Mouse (Mus musculus) ES-CJ7 (cell line): ENCODE measurements around the gene Cnga1.
"Not testable (repeated sequence)": the region's sequence is repeated elsewhere in the genome, so short reads cannot be mapped to it uniquely, and the experiment has no call there.

ENCODE experiments used
- DNase-seq: peaks from one replicate; pipeline ENCODE4 v3.0.0; 2011; ENCODE audit warnings: low read depth, low spot score

The Cnga1 gene

GRCm38 (mm10) chr5:72640072-72640471 is 4.0 kb downstream of the Cnga1 start:
- no peak for DNase-seq

- DNase-seq = no peak
These were observed 7.5 kb downstream of the Cnga1 start for GRCm38 (mm10) chr5:72636576-72636975.

- DNase-seq = no peak
These were observed 8.0 kb downstream of the Cnga1 start for GRCm38 (mm10) chr5:72636122-72636521.

GRCm38 (mm10) chr5:72634791-72635271 is 9.2 kb downstream of the Cnga1 start:
- DNase-seq = no peak

GRCm38 (mm10) chr5:72630026-72630425 is 14.0 kb downstream of the Cnga1 start:
- no peak for DNase-seq

GRCm38 (mm10) chr5:72621022-72621421 is 23.1 kb downstream of the Cnga1 start:
- DNase-seq = no peak

GRCm38 (mm10) chr5:72617413-72617812 is 26.7 kb downstream of the Cnga1 start:
- DNase-seq = no peak

- DNase-seq = no peak
These were observed 40.9 kb downstream of the Cnga1 start for GRCm38 (mm10) chr5:72603138-72603537.

- peak; percentile 89 for DNase-seq
These were observed 43.1 kb downstream of the Cnga1 start for GRCm38 (mm10) chr5:72601006-72601405.

GRCm38 (mm10) chr5:72587192-72587681 is 56.8 kb downstream of the Cnga1 start, which contains the start of gene Gm5868:
Gene Gm5868, minus strand, starts transcription at chr5:72587551.
- DNase-seq = peak; percentile 12

- not testable (repeated sequence) for DNase-seq
These were observed 57.3 kb downstream of the Cnga1 start for GRCm38 (mm10) chr5:72586667-72587191.

- DNase-seq = peak; percentile 54
These were observed 58.0 kb downstream of the Cnga1 start for GRCm38 (mm10) chr5:72586122-72586521.

- not testable (repeated sequence) for DNase-seq
These were observed 63.1 kb downstream of the Cnga1 start, which contains the start of gene Zar1 for GRCm38 (mm10) chr5:72580970-72581332. Gene Zar1, minus strand, starts transcription at chr5:72581254.

GRCm38 (mm10) chr5:72580088-72580969 is 63.7 kb downstream of the Cnga1 start:
- DNase-seq = not testable (repeated sequence)

GRCm38 (mm10) chr5:72579599-72579998 is 64.5 kb downstream of the Cnga1 start:
- DNase-seq = not testable (repeated sequence)

- no peak for DNase-seq
These were observed 78.5 kb downstream of the Cnga1 start for GRCm38 (mm10) chr5:72565621-72566020.

- not testable (repeated sequence) for DNase-seq
These were observed 80.9 kb downstream of the Cnga1 start for GRCm38 (mm10) chr5:72563183-72563582.

- no peak for DNase-seq
These were observed 83.0 kb downstream of the Cnga1 start for GRCm38 (mm10) chr5:72560976-72561628.

GRCm38 (mm10) chr5:72559544-72560049 is 84.5 kb downstream of the Cnga1 start, which contains the start of gene Nfxl1:
Gene Nfxl1, minus strand, starts transcription at chr5:72559684.
- DNase-seq = peak; percentile 99

- DNase-seq = no peak
These were observed 85.2 kb downstream of the Cnga1 start for GRCm38 (mm10) chr5:72558716-72559526.

GRCm38 (mm10) chr5:72556245-72556644 is 87.8 kb downstream of the Cnga1 start:
- no peak for DNase-seq
